Mouse (Mus musculus) liver, embryonic 14.5 days (tissue): ENCODE data around the gene 4933427D14Rik.

ENCODE experiments used
- CTCF ChIP-seq: IDR thresholded peaks from 2 replicates; pipeline ENCODE4 v1.5.1; 2016; ENCODE audit warnings: antibody characterized with exemption, low read depth, control low read depth
- EP300 ChIP-seq: IDR thresholded peaks from 2 replicates; pipeline ENCODE4 v1.6.1; 2016; ENCODE audit warnings: antibody characterized with exemption, low read depth

GRCm38 (mm10) chr11:72169871-72170270 is 37.4 kb downstream of the 4933427D14Rik start:
- TF ChIP-seq CTCF (no peak), EP300 (no peak)
